Mouse (Mus musculus): ENCODE measurements around the gene Nfkb1.

Gene Nfkb1

GRCm38 (mm10) chr3:135546212-135546923 is 145.0 kb downstream of the Nfkb1 start:
- DNase-seq (ENCODE audit: low spot score in 2 of 2): no peak

Data from natural killer cell, adult 2 months (primary cell).